Mouse (Mus musculus): ENCODE data around the gene Naaladl2.

The Naaladl2 gene

DNA sequence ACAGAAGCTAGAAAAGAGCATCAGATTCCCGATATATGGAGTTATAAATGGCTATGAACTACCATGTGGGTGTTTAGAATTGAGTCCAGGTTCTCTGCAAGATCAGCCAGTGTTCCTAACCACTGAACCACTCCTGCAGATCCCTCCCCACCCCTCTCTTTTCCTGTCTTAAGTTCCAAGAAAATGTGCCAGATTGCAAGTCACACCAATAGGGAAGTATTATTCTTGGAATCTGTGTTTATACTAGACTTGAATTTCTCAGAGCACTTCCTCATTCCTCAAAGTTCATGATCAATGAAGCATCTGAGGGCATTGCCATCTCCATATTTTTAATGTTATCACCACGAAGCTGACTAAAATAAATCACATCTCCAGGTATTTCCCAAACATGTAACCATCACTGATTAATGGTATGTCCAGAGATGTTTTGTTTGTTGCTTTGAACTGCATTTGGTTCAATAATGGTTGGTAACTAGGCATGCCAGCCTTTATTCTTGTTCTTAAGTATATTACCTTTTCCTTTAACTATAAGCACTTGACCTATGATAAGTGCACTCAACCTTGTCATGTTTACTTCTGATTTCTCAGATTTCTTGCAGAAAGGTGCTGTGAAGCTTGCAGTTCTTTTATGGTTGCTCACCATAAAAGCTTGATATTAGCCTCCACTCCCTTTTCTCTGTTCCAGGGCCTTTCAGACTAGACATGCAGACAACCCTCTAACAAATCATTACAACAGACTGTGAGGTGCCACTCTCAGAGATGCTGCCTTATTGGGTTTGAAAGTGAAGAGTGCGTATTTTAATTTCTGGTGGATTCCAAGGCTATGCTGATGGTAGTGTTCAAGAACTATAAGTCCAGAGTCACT lies 475.8 kb downstream of the Naaladl2 start:
- no peak for DNase-seq

DNA sequence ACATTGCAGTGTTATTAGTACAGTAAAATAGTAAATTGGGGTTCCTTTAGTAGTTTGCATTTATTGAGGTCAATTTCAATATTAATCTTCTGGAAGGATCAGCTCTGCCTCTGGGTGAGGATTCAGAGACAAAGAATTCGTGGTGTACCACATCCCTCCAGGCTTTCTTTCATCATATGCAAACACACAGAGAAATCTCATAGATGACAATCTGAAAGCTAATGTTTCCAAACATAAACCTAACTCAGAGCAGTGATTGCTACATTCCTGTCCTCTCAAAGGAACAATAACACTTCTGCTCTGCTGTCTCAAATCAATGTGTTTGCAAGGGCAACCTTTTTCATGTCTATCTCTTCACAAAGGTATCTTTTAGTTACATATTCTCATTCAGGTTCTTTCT lies 478.7 kb downstream of the Naaladl2 start:
- no peak for DNase-seq

DNA sequence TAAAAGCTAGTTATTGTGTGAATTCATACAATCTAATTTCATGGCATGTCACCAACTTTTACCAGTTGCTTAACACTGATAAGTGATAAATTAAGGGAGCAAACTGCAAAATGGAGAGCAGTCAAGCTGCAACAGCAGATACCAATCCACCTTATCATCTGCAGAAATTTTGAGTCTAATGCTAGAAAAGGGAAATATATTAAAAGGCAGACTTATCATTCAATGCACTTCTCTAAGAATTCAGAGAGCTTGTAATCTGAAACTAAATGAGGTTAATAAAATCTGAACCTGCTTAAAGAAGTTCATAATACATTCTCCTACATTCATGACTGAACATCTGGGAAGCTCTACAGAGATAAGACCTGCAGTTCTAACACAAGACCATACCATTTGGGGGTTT lies 480.3 kb downstream of the Naaladl2 start:
- no peak for DNase-seq

DNA sequence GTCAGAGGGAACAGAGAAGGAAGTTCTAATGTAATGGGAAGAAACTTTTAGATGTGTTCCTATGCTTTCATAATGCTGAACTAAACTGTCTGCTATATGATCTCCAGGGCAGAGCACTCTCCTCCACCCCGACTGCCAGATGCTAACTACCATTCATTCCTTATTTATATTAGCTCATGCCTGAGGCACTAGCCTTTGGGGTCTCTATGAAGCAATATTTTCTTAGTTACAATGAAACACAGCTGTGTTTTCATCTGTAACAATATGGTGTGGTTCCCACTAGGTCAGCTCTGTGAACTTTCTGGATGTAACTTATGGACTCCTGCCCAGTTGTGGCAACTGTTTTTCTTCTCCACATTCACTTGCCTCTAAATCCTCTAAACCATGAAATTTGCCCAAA lies 514.0 kb downstream of the Naaladl2 start:
- DNase-seq = no peak

DNA sequence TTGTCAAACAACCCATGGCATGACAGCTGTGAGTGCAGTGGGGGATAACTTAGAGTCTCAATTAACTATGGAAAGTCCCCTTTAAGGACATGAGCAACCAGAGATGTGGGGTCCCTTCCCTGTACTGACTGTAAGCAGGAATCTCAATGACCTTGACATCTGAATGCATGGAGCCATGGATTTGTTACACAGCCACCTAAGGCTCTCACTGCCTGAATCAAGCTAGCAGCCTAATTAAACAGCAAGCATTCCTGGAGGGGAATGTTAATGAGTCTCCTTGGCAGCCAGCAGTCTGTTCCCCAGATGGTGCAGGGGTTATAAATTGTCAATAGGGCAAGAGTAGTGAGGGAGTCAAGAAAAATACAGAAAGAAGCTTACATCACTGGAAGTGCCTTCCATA lies 538.6 kb downstream of the Naaladl2 start:
- DNase-seq = no peak

DNA sequence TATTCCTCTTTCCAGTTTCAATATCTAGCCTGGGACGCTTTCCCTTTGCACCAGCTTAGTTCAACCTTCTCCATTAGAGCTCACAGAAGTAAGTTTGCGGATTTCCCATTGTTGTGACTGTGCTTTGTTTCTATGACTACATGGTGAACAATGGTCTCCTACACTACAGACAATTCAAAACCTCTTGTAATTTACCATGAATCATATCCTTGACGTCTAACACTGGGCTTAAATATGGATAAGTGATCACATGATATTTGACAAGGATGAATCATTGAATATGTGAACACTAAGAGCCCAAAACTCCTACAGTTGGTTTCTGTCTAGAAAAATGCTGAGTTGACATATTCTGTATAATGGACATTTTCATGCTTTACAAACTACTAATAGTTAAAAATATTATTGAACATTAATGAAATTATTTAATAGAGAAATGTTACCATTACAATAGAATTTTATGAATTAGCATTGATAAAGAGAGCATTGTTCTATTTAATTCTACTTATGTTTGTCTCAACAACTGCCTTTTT lies 539.2 kb downstream of the Naaladl2 start:
- DNase-seq = no peak

DNA sequence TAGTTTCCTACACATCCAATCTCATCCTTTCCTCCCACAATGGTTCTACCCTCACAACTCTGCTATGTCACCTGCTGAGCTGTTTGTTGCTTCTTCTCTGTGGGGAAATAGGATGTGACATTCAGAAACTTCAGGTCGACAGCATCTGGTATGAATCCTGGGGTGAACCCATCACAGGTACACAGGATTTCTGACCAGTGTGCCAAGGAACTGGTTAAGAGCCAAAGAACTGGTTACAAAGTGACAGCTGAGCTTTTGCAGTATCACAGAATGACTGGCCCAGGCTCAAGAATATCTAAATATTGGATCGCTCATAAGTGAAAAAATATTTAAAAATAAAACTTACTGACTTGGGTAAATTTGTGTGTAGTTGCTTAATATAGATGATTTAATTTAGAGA lies 548.6 kb downstream of the Naaladl2 start:
- no peak for DNase-seq

DNA sequence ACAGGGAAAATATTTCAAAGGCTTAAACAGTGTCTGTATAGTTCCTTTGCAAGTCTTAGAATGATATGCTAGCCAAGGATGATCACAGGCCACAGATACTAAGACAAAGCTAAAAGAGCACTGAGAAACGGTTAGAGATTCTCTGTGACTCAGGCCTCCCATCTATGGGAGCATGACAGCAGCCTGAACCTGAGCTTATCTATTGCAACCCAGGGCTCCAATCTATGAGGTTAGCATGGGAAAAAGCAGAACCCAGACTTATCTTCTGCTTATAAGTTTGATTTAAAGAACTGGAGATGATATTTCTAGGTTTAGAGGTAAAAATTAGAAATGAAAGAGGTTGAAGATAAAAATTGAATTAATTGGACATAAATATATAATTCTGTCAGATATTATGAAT lies 587.4 kb downstream of the Naaladl2 start:
- DNase-seq = no peak

DNA sequence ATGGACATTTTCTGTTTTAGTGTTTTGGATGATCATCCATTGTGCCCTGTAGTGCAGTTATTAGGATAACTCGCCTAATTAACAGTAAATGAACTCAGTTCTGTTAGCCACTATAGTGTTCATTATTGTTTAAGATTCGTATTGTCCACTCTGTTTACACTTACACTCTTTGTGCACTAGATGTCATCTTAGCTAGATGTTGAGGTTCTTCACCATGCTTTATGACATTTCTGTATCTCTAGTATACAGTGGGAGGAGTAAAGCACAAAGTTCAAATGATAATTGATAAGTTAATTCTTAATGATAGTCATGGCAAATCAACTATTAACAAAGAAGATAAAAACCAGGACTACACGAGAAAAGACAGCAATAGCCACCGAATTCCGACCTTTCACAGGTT lies 590.4 kb downstream of the Naaladl2 start:
- DNase-seq = no peak

DNA sequence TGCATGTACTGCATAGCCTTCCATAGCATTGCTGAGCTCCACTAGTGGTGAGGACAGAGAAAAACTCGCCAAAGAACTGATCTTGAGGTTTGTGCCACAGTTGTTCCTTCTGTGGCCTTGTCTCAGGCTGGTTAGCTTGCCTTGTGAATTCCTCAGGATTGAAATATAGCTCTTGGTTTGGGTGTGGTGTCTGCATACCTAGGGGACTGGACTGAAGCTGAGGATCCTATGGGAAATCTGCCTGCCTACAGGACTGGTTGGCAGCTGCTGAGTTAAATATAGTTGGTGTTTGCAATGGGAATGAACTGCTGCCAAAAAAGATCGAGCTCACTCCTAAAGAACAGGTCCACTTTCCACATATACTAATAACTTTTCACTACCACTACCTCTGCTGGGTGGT lies 591.4 kb downstream of the Naaladl2 start:
- no peak for DNase-seq

DNA sequence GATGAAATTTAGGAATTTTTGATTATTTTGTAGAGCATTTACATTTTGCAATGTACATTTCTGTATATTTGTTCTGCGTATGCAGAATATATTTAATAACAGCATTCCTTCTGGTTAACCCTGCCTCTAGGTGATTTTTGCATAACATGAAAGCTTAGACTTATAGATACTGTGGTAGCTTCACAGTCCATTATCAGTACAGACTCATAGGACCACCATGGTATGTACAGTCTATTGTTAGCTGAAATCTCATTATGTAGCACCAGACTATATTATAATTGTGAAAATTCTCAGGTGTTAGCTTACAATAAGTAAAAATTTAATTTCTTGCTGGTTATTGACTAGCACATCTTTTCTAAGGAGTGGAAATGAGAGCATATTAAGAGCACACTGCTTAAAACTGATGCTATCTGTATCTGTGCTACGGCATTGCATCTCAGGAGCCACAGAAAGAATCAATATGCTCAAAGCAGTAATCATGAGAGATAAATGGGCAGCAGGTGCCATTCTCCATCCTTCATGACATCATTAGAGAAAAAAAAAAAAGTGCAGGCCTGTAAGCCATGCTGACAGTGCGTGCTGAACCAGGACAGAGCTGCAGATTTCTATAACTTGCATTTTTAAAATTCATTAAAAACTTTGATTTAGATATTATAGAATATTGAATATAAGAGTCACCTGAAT lies 610.1 kb downstream of the Naaladl2 start:
- DNase-seq = no peak

DNA sequence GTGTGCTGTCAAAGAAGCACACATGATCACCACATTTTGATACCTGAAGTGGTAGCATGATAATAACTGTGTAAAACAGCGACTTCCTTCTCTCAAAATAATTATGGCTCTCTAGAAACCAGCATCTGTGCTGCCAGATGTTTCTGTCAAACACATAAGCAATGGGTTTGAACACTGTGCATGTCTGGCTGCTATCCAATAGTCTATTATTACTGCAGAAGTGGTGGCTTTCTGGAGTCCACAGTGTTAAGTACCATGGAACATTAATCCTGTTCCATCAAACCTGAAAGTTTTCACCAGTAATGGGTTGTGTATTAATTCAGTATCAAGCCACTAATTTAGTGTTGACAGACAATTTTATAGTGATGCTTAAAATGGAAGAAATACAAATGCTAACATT lies 629.1 kb downstream of the Naaladl2 start:
- DNase-seq = no peak

DNA sequence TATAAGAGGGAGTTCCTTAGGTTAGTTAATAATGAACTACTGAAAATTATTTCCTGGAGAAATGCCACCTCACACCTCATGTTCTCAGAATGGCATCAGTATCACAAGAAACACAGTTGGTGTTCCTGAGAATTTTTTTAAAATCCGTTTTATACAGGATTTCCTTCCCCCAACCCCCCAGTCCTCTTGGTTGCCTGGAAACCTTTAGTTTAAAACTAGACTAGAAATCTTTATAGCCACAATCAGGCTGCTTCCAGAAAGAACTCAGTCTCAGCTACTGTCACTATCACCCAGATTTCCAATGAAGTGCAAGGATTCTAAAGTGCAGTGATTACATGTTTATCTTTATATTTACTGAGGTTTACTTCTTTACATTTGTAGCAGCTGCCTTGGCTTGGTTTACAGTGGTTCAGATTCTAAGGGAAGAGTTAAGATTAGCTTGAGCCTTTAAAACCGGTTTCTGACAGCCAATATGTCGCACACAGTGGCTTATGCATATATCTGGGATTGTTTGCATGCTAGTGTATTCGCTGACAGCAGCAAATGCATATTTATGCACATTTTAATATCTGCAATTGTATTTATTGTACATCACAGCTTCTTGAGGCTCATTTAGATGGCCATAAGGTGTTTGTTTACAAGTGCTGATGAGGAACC lies 657.5 kb downstream of the Naaladl2 start:
- DNase-seq = no peak

DNA sequence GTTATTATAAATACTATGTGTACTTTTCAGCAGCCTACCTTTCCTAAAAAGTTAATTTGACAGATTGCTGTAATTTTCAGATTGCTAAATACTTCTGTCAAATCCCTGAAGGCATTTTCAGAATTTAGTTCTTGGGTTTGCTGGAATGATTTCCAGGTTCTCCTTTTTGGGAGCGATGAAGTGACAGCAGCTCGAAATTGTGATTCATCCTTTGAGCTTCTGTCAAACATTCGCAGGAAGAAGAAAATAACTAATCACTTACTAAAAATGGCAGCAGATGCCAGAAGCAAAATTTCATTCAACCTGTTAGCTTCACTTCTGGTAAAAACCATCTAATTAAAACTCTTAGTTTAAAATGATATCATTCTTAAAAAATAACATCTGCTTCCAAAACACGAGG lies 680.1 kb downstream of the Naaladl2 start:
- no peak for DNase-seq

DNA sequence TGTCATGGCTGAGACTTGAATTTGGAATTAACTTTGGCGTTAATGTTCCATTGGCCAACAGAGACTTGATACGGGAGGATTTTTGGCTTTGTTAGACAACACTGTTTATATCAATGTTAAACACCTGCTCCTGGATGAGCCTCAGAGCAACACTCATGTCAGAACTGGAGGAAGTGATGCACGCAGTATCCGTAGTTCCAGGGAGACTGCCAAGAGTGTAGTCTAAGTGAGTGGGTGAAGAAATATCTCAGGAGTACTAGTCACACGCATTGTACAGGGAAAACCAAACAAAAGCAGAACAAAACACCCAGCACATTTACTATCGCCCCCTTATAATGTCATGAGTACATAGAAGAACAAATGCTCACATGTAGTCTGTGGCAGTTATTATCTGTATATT lies 703.4 kb downstream of the Naaladl2 start:
- DNase-seq = no peak

DNA sequence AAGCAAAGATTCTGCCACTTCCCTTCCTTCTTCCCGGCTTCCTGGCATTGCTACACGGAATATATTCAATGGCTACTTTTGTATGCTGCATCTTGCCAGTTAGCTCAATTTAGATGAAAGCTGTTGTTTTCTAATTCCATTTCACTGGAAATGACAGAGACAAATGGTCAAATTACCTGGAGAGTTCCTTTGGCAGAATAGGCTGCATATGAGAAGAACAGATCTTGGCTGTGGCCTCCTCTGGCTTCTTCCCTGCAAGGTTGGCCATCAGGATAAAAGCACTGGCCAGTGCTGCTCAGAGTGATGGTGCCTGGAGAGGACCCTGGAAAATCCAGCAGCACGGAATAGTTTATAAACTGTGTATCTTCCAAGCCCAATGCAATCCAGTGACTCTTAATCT lies 711.3 kb downstream of the Naaladl2 start:
- no peak for DNase-seq

DNA sequence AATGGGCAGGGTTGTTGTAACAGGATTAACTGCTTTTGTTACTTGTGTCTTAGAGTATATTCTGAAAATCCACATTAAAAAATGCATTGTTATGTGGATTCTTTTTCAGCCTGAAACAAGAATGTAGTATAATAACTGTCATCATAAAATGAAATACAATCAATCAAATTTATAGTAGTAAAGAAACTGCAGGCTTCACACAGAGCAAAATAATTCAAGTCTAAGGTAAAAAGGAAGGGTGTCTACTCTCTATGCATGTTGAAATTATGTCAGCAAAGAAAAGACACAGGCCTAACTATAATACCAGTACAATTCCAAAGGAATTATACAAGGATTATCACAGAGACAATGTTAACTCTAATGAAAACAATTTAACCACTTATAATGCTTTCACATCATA lies 752.3 kb downstream of the Naaladl2 start:
- no peak for DNase-seq

DNA sequence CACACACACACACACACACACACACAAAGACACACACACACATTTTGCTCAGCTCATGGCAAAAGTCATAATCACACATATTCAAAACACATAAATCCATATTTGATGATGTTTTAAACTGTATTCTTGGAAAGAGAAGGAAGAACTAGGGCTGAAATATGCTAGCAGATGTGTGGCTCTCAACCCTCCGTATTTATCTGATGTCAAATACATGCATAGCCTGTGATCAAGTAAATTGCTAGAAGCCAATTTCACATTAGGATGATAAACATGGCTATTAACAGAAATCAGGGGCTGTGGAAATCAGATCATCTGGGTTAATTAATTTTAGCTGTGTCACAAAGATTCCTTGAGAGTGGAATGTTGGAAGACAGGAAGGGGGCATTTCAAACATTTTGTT lies 752.8 kb downstream of the Naaladl2 start:
- DNase-seq = no peak

DNA sequence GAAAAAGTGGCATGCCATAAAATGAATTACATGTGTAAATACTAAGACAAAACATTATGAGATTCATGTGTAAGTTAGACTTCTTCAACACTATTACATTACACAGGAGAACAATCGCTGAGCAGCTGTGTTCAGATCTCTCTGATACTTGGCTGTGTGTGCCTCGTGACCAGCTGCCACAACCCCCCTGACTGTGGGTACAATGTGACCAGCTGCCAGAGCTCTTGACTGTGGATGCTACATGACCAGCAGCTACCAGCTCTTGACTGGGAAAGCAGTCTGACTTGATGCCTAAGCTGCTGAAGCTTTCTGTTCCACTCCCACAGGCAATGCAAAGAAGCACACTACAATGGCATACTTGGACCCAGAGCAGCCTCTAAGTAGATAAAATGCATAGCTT lies 789.1 kb downstream of the Naaladl2 start:
- DNase-seq = no peak

DNA sequence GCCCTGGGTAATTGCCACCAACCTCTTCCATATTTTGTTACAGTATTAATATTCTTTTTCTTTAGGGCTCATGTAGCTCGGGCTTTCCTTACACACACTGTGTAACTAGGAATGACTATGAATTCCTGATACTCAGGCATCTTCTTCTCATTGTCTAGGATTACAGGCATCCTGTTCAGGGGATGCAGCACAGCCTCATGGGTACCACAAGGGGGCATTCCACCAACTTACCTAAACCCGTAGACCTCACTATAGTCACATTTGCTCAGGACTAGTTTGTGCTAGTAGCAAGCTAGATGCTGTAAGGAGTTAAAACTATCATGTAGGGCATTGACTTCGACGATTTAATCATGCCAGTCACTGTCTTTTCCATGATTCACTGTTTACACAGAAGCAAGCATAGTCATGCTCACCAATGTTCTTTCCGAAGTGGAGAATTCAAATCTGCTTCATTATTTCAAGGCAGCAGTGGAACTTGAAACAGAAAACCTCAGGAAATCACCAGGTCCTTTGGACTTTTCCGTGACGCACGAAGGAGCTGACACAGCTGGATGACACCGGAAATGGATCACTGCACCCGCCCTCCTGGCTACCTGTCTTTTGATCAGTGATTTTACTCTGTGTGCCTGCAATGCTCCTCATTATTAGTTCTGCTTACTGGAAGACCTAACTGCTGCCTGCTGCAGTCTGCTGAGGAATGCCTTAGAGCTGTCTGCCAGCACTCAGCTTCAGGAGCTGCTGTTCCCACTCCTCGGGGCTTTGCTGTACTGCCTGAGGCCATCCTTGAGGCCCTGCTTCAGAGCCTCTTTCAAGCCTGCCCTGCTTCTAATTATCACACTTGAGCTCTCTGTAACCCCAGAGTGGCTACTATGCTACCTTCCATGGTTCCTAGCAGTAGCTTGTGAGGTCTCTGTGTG lies 822.3 kb downstream of the Naaladl2 start:
- DNase-seq = no peak

DNA sequence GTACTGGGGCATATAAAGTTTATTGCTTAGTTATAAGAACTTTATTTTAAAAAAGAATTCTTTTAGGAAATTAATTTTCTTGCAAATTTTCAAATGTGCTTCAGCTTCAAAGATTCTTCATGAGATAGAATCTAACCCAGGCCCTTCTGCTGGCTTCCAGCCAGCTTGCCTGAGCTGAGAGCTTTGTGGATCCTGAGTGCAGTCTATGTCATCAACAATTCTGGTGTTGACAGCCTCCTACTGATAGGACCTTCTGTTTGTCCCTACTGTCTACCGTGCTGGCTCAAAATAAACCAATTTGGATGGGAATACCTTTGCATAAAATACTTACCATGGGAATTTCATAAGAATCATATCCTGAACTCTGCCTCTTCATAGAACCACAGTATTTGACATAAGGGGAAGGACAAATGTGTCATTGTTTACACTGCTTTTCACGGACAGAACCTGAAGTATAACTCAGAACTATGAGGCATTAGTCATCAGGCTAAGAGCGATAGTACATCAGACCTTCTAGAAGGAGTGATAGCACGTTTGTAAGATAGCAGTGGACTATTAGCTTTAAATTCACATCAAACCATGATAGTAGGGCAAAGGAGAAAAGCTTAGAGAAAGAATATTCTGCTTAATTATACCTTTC lies 829.3 kb downstream of the Naaladl2 start:
- no peak for DNase-seq

DNA sequence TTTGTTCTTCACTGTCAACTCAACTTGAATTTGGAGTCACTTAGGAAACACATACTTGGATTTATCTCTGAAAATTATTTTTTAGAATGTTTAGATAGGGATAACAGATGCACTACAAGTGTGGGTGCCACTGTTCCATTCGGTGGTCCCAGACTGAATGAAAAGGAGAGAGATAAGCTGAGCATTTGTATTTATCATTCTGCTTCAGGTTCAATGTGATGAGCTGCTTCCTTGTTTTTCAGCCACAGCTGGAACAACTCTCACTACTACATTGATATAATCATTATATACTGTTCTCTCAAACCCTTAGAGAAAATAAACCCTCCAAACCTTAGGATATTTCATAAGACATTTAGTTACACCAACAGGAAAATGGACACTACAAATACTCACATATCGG lies 918.6 kb downstream of the Naaladl2 start:
- no peak for DNase-seq

All from thymus, postnatal 25 days (tissue).